Mouse (Mus musculus) cerebellum, postnatal 36 days (tissue): ENCODE data around the gene Nxnl1.

Source experiments
- DNase-seq, 2 experiments: peaks; one replicate each; pipeline ENCODE4 v3.0.0; 2021 to 2022; ENCODE audit warnings: mixed read lengths in 2 of 2

Gene Nxnl1

DNA sequence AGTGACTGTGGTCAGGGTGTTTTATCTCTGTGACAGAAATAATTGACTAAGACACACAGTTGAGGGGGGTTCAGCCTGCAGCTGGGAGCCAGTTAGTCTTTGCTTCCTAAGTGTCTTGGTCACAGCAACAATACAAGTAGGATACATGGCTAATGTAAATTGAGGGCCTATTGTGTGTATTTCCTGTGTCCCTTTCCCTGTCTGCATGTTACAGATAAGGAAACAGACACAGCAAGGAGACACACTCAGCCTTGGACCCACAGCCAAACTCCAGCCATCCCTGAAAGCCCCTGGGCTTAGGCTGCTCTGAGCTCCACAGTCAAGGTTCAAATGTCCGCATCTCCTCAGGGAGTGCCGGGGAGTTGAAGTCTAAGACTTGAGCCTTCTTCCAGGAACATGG lies 11.8 kb downstream of the Nxnl1 start:
- no peak for DNase-seq

DNA sequence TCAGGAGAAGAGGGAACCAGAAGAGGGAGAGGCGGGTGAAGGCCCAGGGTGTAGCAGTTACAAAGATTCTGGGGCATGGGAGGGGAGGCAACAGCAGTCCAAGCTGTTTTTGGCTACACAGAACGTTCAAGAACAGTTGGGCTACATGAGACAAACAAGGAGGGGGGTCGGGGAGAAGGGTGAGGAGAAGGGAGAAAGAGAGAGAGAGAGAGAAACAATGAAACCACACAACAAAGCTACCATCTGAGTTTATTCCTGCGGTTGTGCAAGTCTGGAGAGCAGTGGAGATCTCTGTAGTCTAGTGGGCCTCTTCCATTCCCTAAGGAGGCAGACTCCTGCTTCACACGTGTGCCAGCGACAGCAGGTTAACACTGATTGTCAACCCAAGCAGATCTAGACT lies 12.4 kb downstream of the Nxnl1 start:
- no peak for DNase-seq

DNA sequence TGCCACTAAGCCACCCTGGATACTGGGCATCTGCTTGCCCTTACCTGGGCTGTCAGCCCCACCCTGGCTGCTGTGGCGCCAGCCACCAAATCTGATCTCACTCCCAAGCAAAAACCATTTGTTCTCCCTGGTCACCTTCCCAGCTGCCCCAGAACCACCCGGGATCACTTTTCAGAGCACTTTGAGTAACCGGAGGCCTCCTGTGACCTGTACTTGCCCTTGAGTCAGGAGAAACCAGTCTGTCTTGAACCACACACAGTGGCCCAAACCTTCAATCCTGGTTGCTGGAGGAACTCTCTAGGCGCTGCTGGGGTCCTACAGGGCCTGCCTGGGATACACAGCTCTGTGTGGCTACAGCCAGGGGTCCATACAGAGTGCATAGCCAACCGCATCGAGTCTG lies 13.6 kb downstream of the Nxnl1 start:
- no peak for DNase-seq

DNA sequence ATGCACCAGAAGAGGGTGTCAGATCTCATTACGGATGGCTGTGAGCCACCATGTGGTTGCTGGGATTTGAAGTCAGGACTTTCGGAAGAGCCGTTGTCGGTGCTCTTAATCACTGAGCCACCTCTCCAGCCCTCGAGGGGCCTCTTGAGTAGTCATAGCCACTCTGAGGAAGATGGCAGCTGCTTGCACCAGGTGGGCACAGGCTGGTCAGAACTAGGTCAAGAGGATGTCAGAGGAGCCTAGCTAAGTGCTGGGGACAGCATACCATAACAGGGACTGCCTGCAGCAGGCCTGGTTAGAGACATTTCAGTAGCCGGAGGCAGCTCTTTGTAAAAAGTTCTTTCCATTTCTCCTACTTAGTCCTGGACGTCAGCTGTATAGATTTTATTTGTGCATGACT lies 15.6 kb downstream of the Nxnl1 start:
- no peak for DNase-seq

DNA sequence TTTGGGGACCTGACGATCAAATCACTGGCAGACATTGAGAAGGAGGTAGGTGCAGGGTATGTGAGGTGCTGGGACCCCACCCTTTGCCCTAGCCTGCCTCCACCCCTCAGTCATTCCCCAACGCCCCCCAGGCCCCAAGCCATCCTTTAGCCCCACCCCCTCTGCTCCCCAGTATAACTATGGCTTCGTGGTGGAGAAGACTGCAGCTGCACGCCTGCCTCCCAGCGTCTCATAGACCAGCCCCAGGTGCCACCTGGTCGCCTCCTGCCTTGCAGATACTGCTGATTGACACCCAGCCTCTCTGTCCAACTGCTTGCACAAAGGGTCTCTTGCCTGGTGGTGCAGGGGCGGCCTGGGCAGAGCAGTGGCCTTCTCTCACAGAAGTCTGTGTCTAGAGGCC lies 18.8 kb downstream of the Nxnl1 start:
- DNase-seq, result no peak

DNA sequence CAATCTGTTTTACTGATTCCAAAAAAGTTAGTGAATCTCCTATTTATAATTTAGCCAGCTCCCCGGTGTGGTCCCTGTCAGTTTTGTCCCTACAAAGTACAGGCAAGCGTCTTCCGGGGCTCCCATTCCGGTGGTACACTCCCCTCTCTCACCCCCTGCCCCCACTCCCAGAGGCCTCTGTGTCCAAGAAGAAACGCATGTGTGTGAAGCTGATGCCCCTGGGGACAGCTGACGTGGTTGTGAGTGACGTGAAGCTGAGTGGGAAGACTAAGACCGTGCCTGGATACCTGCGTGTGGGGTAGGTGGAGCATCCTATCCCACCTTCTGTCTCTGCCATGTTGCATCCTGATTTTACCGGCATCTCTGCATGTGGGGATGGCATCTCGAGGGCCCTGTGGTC lies 21.3 kb downstream of the Nxnl1 start:
- no peak for DNase-seq

DNA sequence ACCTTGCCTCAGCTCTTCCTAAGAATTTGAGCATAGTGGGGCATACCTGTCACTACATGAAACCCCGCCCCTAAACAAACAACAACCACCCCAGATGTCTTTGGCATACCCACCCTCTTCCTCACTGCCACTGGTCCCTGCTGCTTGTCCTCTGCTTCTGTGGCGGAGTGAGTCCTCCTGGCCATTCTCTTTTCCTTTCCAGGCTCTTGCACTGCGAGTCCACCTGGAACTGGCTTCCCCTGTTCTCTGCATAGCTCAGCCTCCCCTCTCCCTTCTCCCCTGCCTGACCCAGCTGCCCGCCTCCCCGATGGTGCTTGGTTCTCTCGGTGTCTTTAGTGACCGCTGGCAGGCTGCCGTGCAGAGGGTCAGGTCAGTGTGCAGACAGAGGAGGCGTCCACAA lies 22.6 kb downstream of the Nxnl1 start:
- no peak for DNase-seq

DNA sequence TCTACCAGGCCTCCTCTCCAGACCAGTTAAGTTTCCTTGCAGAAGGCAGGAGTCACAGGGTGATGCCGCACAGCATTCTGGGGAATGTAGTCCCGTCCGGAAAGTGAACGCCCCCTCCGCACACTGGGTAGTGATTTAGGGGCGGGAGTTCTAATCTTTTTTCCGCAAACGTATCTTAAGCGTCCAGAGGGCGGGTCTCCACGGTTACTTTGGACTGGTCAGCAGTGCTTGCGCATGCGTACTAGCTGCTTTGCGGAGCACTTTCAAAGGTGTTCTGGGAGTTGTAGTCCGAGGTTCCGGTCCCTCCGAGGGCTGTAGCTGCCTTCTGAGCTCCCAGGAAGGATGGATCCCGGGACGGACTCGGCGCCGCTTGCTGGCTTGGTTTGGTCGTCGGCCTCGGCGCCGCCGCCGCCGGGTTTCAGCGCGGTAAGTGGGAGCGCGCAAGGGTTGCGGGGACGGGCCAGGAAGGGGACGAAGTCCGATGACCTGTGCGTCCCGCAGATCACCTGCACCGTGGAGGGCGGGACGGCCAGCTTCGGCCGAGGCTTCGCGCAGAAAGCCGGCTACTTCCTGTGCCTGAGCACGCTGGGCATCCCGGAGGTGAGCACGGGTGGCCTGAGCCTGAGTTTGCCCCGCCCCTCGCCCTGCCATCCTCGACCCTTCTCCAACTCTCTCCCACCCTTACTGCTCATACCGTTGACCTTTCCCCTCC lies 23.6 kb downstream of the Nxnl1 start, which contains the start of gene Mvb12a:
TSS of gene Mvb12a (plus strand) at position 291 of the 712 bp plus-strand sequence.
- peak; percentile 96 for DNase-seq

DNA sequence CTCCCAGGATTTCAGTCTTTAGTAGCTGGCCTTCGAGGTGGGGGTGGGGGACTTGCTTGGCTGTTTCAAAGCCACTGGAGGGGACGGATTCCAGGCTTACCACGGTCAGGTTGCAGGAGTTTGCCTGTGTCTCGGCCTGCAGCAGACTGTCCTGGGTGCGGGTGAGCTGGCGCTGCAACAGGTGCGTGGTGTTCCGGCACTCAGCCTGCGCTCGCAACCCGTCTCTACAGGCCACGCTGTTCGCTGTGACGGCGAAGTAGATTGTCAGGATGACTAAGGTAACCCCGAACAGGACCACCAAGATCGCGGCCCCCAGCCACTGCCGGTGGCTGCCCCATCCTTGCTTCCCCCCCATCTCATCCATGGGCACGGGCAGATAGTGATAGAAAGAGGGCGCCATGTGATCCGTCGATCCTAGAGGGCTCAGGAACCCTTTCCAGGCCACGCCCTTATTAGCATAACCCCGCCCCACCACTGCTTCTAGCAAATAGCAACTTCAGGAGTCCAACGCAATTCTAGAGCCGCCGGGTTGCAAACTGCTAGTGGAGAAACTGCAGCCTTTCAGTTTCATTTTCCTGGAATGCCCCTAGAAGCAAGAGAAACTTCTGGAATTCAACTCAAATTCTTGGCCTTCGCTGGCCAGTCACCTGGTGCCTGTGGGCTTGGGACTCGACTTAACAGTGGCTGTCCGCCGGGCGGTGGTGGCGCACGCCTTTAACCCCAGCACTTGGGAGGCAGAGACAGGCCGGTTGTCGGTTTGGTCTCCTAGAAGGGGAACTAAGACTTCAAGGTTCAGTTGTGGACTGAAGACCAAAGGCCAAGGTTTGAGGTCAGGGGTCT lies 29.2 kb downstream of the Nxnl1 start, which contains the start of gene Bst2:
TSS of gene Bst2 (minus strand) at position 429 of the 840 bp plus-strand sequence.
- DNase-seq, result no peak

DNA sequence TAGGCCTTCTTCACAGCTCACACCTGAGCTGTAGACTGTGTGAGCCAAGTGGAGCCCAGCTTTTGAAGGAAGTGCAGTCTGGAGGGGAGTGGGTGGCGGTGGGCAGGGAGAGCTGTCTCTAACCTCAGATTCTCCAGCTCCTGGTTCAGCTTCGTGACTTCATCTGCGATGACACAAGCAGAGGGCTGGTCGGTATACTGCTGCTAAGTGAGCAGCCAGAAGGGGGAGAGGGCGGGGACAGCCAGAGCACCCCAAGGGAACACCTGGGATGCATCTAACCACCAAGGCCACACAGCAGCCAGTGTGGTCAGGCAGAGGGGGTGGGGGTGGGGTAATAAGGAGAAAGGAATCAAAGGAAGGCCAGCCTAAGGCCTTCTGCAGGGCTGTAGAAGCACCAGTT lies 30.7 kb downstream of the Nxnl1 start:
- DNase-seq, result no peak

DNA sequence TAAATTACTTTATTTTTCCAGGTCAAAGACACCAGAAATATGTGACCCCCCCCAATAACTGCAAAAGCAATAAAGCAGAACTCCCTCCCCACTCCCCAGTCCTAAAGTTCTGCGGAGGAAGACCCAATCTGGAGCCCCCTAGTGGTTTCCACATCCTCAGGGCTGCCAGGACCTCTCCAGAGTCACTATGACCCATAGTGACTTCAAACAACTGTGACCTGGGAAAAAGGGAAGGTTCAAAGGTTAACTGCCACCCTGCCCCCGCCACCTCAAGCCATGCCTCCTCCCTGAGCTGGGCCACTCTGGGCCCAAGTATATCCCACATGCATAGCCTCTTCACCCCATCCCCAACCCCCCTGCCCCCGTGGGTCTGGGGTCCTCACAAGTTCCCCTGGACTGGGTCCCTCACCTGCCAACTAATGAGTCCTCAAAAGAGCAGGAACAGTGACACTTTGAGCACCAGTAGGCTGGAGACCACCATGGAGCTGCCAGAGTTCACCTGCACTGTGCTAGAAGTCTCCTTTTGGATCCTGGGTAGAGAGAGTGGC lies 32.1 kb downstream of the Nxnl1 start:
- DNase-seq, result no peak

DNA sequence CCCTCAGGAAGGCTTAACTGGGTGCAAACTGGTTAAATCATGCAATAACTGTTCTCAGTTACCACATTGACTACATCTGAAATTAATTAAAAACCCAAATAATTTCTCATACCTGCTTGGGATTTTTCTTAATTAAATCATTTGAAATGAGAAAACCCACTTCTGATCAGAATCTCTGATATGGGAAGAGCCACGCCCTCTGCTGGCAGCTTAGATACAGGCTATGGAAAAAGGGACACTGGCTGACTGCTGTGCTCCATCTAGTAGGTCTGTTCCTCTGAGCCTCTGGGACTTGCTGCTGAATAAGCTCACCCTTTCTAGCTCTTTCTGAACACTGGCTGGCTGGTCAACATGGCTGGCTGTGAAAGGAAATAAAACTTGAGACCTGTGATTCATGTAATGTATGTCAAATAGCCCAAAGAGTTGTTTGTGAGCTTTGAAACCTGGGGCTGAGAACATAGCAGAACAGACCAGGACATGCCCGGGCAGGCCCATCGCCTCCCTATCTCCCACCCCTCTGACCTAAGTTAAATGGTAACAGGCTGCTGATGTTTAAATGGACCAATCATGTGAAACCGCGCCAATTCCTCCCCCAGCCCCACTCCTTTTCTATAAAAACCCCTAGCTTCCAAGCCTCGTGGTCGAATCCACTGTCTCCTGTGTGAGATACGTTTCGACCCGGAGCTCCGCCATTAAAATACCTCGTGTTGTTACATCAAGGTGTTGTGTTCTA lies 35.5 kb downstream of the Nxnl1 start:
- peak; percentile 63 to 64 for DNase-seq

DNA sequence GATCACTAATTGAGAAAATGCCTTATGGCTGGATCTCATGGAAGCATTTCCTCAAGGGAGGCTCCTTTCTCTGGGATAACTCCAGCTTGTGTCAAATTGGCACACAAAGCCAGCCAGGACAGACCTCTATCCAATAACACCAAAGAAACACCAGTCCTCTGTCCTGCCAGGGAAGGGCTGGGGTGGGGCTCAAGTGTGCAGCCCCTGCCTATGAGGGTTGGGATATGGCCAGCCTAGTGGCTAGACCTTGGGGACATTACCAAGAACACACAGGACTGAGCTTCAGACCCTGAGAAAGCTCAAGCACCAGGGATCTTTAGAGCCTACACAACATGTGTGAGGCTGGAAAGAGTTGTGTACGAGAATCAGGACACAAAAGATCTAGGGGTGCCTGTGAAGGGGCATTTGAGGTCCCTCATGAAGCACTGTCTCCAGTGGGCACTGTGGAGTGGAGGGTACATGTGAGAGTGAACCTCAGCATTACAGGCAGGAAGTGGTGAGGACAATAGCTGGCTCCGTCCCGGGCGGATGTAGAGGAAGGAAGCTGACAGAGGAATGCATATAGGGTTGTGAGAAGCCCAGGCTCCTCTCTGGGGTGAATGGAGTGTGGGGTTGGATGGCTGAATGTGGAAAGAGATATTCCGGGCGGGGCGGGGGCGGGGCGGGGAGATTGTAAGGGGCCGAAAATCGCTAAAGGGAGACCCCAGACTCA lies 37.9 kb downstream of the Nxnl1 start:
- no peak for DNase-seq

DNA sequence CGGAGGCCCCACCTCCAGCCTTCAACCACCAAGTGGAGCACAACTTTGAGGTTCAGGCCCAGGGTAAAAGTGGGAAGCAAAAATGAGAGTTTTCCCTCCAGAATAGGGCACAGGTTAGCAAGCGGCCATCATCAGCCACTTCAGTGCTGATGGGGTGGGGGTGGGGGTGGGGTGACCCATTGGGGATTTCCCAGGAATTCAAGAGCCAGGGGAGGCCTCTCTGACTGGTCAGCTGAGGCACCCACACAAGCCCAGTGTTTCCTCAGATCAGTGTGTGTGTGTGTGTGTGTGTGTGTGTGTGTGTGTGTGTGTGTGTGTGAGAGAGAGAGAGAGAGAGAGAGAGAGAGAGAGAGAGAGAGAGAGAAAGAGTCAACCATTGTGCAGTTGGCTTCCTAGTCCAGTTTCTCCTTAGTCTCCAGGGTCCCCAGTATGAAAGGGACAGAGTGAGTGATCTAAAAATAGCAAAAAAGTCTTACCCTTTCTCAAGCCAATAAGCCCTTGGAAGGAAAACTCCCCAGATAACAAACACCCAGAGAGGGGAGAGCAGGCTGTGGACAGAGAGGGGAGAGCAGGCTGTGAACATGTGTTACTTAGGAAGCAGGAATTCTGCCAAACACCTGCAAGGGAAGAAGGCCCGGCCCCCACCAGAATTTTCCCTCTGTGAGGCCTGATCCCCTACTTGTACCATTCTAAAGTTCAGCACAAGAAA lies 39.1 kb downstream of the Nxnl1 start:
- DNase-seq, result no peak

DNA sequence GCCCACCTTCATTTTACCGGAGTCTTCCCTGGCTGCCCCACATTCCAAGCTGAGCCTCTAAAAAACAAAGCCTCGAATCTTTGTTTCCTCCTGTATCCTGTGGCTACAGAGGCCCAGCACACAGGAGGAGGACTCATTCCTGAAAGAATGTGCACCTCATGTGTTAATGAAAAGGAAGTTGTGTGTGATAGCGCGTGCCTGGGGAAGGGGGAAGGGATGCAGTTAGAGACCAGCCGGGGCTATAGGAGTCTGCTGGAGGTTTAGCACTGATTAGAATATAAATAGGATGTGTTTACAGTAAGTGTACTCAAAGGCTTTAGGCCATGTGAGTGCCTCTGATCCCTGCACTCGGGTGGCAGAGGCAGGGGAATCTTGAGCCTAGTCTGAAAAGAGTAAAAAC lies 40.1 kb downstream of the Nxnl1 start:
- DNase-seq, result no peak

DNA sequence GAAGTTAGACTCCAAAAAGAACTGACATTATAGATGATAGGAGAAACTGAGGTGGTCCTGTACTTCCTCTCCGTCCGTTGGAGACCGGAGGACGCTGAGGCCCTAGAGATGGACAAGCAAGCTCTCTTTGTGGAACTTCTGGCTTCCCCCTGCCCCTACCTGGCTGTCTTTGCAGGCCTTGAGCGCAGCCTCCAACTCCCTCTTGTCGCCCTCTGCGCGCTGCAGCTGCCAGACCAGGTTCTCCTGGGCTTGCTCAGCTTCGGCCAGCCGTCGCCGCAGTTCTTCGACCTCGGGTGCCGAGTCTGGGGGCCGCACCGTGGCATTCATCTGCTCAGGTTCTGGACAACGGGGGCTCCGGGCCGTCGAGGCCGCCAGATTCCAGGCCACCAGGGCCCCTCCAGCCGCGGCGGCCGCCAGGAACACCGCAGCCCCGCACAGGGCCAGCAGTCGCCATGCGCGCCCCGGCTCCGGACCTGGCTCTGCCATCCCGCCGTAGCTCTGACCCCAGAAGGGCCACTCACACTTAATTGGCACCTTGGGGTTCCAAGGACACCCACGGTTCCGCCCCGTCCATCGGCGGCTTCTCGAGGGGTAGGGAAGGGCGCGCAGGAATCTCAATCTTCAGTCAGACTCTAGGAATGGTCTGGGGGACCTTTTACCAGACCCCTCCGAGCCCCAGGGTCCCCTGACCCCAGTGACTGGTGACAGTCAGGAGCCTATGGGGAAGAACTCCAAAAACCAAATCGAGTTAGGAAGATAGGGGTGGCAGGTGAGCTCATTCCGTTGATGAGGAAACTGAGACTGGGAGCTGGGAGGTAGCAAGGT lies 41.0 kb downstream of the Nxnl1 start, which contains the start of gene Ccdc194:
TSS of gene Ccdc194 (minus strand) at position 486 of the 825 bp plus-strand sequence.
- no peak for DNase-seq

DNA sequence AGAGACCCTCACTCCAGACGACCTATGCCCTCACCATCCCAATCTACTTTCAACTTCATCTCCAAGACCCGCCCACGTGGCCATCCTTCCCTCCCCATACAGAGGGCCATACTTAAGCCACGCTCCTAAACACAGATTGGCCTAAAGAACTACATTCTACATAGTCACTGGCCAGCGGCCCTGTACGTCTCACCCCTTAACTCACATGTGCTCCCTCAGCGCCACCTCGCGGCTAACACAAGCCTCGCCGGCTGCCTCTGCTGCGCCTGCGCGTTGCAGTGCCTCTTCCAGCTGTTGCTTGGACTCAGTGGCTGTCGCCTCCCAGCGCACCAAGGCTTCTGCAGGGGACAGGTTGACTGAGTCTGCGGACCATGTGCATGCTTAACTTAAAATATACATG lies 44.8 kb downstream of the Nxnl1 start:
- peak; percentile 92 to 93 for DNase-seq

DNA sequence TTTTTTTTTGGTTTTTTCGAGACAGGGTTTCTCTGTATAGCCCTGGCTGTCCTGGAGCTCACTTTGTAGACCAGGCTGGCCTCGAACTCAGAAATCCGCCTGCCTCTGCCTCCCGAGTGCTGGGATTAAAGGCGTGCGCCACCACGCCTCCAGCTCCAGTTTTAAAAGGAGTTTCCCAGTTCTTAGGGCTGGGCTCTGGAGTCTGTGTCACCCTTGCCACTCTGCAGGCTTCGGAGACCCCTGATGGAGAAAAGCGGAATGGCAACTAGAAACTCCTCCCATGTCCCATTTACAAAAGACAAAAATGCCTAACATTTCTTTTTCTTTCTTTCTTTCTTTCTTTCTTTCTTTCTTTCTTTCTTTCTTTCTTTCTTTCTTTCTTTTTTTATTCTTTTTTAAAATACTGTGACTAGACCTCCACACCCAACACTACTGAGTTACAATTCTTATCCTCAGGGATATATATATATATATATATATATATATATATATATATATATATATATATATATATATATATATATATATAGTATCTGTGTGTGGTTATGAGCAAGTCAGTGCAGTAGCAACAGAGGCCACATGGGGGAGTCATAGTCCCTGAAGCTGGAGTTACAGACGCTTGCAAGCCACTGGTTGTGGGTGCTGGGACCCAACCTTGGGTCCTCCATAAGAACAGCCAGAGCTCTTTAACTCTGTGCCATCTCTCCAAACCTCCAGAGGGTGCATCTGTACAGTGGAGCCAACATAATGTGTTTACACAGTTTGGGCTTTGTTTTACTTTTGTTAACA lies 47.2 kb downstream of the Nxnl1 start:
- peak; percentile 52 to 55 for DNase-seq

DNA sequence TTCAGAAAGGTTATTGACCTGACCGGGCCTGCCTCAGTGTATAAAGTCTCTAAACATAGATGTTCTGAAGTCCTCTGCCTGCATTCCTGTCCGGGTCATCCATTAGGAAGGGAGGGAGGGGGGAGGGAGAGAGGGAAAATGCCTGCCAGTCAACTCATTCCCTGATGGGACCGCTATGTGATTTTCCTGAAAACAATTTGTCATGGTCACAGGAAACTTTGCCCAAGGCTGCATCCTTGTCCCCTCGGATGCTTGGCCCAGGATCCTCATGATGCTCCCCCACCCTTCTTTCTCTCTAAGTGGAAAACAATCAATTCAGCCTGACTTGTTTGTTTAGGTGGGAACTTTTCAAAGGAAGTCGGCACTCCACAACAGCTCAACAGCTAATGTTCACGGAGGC lies 49.6 kb downstream of the Nxnl1 start:
- no peak for DNase-seq

DNA sequence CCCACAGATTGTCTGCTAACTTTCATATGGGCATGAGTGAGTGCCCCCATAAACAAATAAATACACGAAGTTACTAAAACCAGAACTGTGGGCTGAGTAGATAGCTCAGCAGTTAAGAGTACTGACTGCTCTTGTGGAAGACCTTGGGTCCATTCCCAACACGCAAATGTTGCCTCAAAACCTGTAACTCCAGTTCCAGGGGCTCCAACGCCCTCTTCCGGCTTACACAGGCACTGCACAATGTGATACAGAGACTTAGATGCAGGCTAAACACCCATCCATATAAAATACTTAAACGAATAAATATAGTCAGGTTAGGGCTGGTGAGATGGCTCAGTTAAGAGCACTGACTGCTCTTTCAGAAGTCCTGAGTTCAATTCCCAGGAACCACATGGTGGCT lies 51.4 kb downstream of the Nxnl1 start:
- DNase-seq, result no peak
